Mouse (Mus musculus): ENCODE data around the gene Cyp2b23. TPM values are rescaled to one million over a fixed set of nuclear protein-coding genes. Genes with fewer than 3 reads are reported as not detected.

The Cyp2b23 gene
- 0.05 TPM in 1 of 2 replicates, not detected in the other for polyA plus RNA-seq (2012; rRNA removed)

GRCm38 (mm10) chr7:26686337-26686736 lies at the start of gene Cyp2b23:
Cyp2b23 (minus strand) TSS chr7:26686437.

DNA sequence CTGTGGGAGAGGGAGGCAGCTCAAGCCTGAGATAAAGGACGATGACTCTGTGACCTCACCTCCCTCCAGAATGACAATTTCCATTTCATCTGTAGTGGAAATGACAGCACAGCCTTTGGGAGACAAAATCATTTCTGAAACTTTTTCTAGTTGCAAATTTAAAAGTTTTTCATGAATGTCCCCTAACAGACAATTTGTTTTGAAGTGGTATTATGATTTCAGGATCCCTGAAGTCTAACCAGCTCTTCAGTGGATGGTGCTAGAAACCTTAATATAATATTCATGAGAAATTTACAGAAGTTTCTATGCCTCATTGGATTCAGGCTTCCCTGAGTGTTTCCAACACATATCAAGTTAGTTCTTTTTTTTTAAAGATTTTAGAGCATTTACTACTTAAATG lies 67.9 kb downstream of the Cyp2b23 start, which contains the start of gene Vmn1r185:
Gene Vmn1r185, minus strand, starts transcription at position 101 of the 400 bp plus-strand sequence.

Other genes with a start within 250 kb of the Cyp2b23 start
- not detected in 2 replicates for gene Nlrp9a, start 151.4 kb downstream of the Cyp2b23 start, polyA plus RNA-seq (2012; rRNA removed)
- not detected in 2 replicates for gene Vmn1r185, start 68.0 kb downstream of the Cyp2b23 start, polyA plus RNA-seq (2012; rRNA removed)
- not detected in 2 replicates for gene Cyp2b19, start 70.7 kb upstream of the Cyp2b23 start, polyA plus RNA-seq (2012; rRNA removed)
- 0.04 TPM in 1 of 2 replicates, not detected in the other for gene Cyp2g1, start 122.5 kb upstream of the Cyp2b23 start, polyA plus RNA-seq (2012; rRNA removed)
- 0.48 TPM in 2 replicates for gene Cyp2a5, start 148.9 kb upstream of the Cyp2b23 start, polyA plus RNA-seq (2012; rRNA removed)

Measured in central nervous system, embryonic 18 days (tissue).